Mouse (Mus musculus): ENCODE measurements around the gene Alg10b. TPM values are rescaled to one million over a fixed set of nuclear protein-coding genes. Genes with fewer than 3 reads are reported as not detected.
"Not testable (repeated sequence)": the region's sequence is repeated elsewhere in the genome, so short reads cannot be mapped to it uniquely, and the experiment has no call there.

The Alg10b gene
- total RNA-seq (2021) = 10 to 100 TPM; 28.2 to 29.8 TPM

- DNase-seq (ENCODE audit: extremely low spot score in 1 of 2, low spot score in 1 of 2) = peak; percentile 62 to 64
Observed at GRCm38 (mm10) chr15:90223969-90224750, at the start of gene Alg10b. Gene Alg10b (plus strand): TSS chr15:90224311.

GRCm38 (mm10) chr15:90183108-90183507 lies 41.0 kb upstream of the Alg10b start:
- not testable (repeated sequence) for DNase-seq (ENCODE audit: extremely low spot score in 1 of 2, low spot score in 1 of 2)

- no peak for DNase-seq (ENCODE audit: extremely low spot score in 1 of 2, low spot score in 1 of 2)
Observed at GRCm38 (mm10) chr15:90183511-90183910, 40.6 kb upstream of the Alg10b start.

GRCm38 (mm10) chr15:90184743-90185142 lies 39.4 kb upstream of the Alg10b start:
- DNase-seq (ENCODE audit: extremely low spot score in 1 of 2, low spot score in 1 of 2) = no peak

- DNase-seq (ENCODE audit: extremely low spot score in 1 of 2, low spot score in 1 of 2) = no peak
Observed at GRCm38 (mm10) chr15:90189477-90189876, 34.6 kb upstream of the Alg10b start.

- DNase-seq (ENCODE audit: extremely low spot score in 1 of 2, low spot score in 1 of 2) = no peak
Observed at GRCm38 (mm10) chr15:90213946-90214345, 10.2 kb upstream of the Alg10b start.

- DNase-seq (ENCODE audit: extremely low spot score in 1 of 2, low spot score in 1 of 2) = peak; percentile 54 to 88
Observed at GRCm38 (mm10) chr15:90214913-90215312, 9.2 kb upstream of the Alg10b start.

GRCm38 (mm10) chr15:90225058-90225575 lies 1.0 kb downstream of the Alg10b start:
- DNase-seq (ENCODE audit: extremely low spot score in 1 of 2, low spot score in 1 of 2) = no peak

GRCm38 (mm10) chr15:90237657-90238056 lies 13.5 kb downstream of the Alg10b start:
- DNase-seq (ENCODE audit: extremely low spot score in 1 of 2, low spot score in 1 of 2) = no peak

GRCm38 (mm10) chr15:90244081-90244480 lies 20.0 kb downstream of the Alg10b start:
- no peak for DNase-seq (ENCODE audit: extremely low spot score in 1 of 2, low spot score in 1 of 2)

- DNase-seq (ENCODE audit: extremely low spot score in 1 of 2, low spot score in 1 of 2) = no peak
Observed at GRCm38 (mm10) chr15:90249694-90250093, 25.6 kb downstream of the Alg10b start.

GRCm38 (mm10) chr15:90282876-90283275 lies 58.8 kb downstream of the Alg10b start:
- no peak for DNase-seq (ENCODE audit: extremely low spot score in 1 of 2, low spot score in 1 of 2)

Small RNA genes within 50 kb of the gene (microRNA-seq; reads per million reads assigned to microRNA genes)
- 0.40 to 1.1 reads per million in 2 experiments for gene Mir7648

Measured in layer of hippocampus, postnatal 25 days (tissue).